Mouse (Mus musculus): ENCODE measurements at regions not wholly inside any gene's neighbourhood (a gene's known extent, or its start where the extent isn't known, plus 50 kb on each side); places are given as distances from the start of the nearest gene placed in this dataset.

GRCm38 (mm10) chr14:46591753-46592359 lies 168.5 kb upstream of the Cdkn3 start:
- peaks cover under 1% of the 10 kb centered on the region; the same call in 1 of the 2 replicates for H3K4me1 ChIP-seq (ENCODE audit: insufficient read depth, low read depth, low read length)
- no peaks in the 10 kb centered on the region for H3K9me3 ChIP-seq (replicated peaks)
- peaks cover 59% of the 10 kb centered on the region for H3K27me3 ChIP-seq (ENCODE audit: insufficient read depth, low read length)
- no peaks in the 10 kb centered on the region for H3K36me3 ChIP-seq (replicated peaks)
- no peak overlapping the region for H3K4me3 ChIP-seq (ENCODE audit: low read depth, low read length)
- no peak for TF ChIP-seq GATA2 (IDR thresholded peaks at IDR 0.05; ENCODE audit: borderline replicate concordance, low read depth, low read length)
- no peak for TF ChIP-seq POLR2AphosphoS5 (IDR thresholded peaks at IDR 0.05; ENCODE audit: insufficient replicate concordance, low read depth, low read length)
- TF ChIP-seq CTCF (IDR thresholded peaks at IDR 0.05; ENCODE audit: low read depth, low read length) = no peak
- no peak for DNase-seq (ENCODE audit: low spot score)
- no peak for ATAC-seq (ENCODE audit: extremely low read depth, insufficient number of reproducible peaks, low FRiP score, poor library complexity, severe bottlenecking)

GRCm38 (mm10) chr14:46591211-46591610 lies 169.1 kb upstream of the Cdkn3 start:
- ATAC-seq (ENCODE audit: extremely low read depth, insufficient number of reproducible peaks, low FRiP score, poor library complexity, severe bottlenecking) = no peak
- no peaks in the 10 kb centered on the region for H3K9me3 ChIP-seq (replicated peaks)
- H3K27me3 ChIP-seq (ENCODE audit: insufficient read depth, low read length) = peaks cover 63% of the 10 kb centered on the region
- no peak for DNase-seq (ENCODE audit: low spot score)
- H3K4me3 ChIP-seq (ENCODE audit: low read depth, low read length) = no peak overlapping the region
- no peaks in the 10 kb centered on the region for H3K4me1 ChIP-seq (ENCODE audit: insufficient read depth, low read depth, low read length)
- no peak for TF ChIP-seq POLR2AphosphoS5 (IDR thresholded peaks at IDR 0.05; ENCODE audit: insufficient replicate concordance, low read depth, low read length)
- no peak for TF ChIP-seq GATA1 (IDR thresholded peaks at IDR 0.05; ENCODE audit: borderline replicate concordance, low read length)
- H3K36me3 ChIP-seq (replicated peaks) = no peaks in the 10 kb centered on the region

GRCm38 (mm10) chr14:46586093-46586492 lies 174.2 kb upstream of the Cdkn3 start:
- Histone ChIP-seq H3K36me3 (replicated peaks) (no peaks in the 10 kb centered on the region), H3K9me3 (replicated peaks) (no peaks in the 10 kb centered on the region), H3K27me3 (ENCODE audit: insufficient read depth, low read length) (peaks cover 59% of the 10 kb centered on the region), H3K4me1 (ENCODE audit: insufficient read depth, low read depth, low read length) (peaks cover 5% of the 10 kb centered on the region), H3K4me3 (ENCODE audit: low read depth, low read length) (no peak overlapping the region)
- no peak for DNase-seq (ENCODE audit: low spot score)
- ATAC-seq (ENCODE audit: extremely low read depth, insufficient number of reproducible peaks, low FRiP score, poor library complexity, severe bottlenecking) = no peak
- no peak for TF ChIP-seq POLR2AphosphoS5 (IDR thresholded peaks at IDR 0.05; ENCODE audit: insufficient replicate concordance, low read depth, low read length)

- ATAC-seq (ENCODE audit: extremely low read depth, insufficient number of reproducible peaks, low FRiP score, poor library complexity, severe bottlenecking) (no peak), DNase-seq (ENCODE audit: low spot score) (no peak)
- TF ChIP-seq CTCF (IDR thresholded peaks at IDR 0.05; ENCODE audit: low read depth, low read length) (no peak), TAL1 (conservative IDR thresholded peaks at IDR 0.05; ENCODE audit: low read depth, low read length) (no peak), GATA2 (IDR thresholded peaks at IDR 0.05; ENCODE audit: borderline replicate concordance, low read depth, low read length) (no peak), POLR2AphosphoS5 (IDR thresholded peaks at IDR 0.05; ENCODE audit: insufficient replicate concordance, low read depth, low read length) (no peak), GATA1 (IDR thresholded peaks at IDR 0.05; ENCODE audit: borderline replicate concordance, low read length) (no peak)
- no peaks in the 10 kb centered on the region for H3K9me3 ChIP-seq (replicated peaks)
- no peaks in the 10 kb centered on the region for H3K36me3 ChIP-seq (replicated peaks)
- H3K27me3 ChIP-seq (ENCODE audit: insufficient read depth, low read length) = peaks cover 15% of the 10 kb centered on the region; the same call in 1 of the 2 replicates
- H3K4me1 ChIP-seq (ENCODE audit: insufficient read depth, low read depth, low read length) = peaks cover 47% of the 10 kb centered on the region
- no peak overlapping the region for H3K4me3 ChIP-seq (ENCODE audit: low read depth, low read length)
Measured at GRCm38 (mm10) chr14:46578051-46579000, 182.0 kb upstream of the Cdkn3 start.

- no peak for ATAC-seq (ENCODE audit: extremely low read depth, insufficient number of reproducible peaks, low FRiP score, poor library complexity, severe bottlenecking)
- peaks cover 60% of the 10 kb centered on the region for H3K4me1 ChIP-seq (ENCODE audit: insufficient read depth, low read depth, low read length)
Measured at GRCm38 (mm10) chr14:46575889-46576288, 184.5 kb upstream of the Cdkn3 start.

GRCm38 (mm10) chr14:46575414-46575813 lies 184.9 kb upstream of the Cdkn3 start:
- ATAC-seq (ENCODE audit: extremely low read depth, insufficient number of reproducible peaks, low FRiP score, poor library complexity, severe bottlenecking) = no peak
- Histone ChIP-seq H3K27me3 (ENCODE audit: insufficient read depth, low read length) (no peaks in the 10 kb centered on the region), H3K9me3 (replicated peaks) (no peaks in the 10 kb centered on the region)

More at GRCm38 (mm10) chr14:46575889-46576288, 184.5 kb upstream of the Cdkn3 start:
- H3K27me3 ChIP-seq (ENCODE audit: insufficient read depth, low read length) = no peaks in the 10 kb centered on the region
- no peaks in the 10 kb centered on the region for H3K36me3 ChIP-seq (replicated peaks)
- no peak overlapping the region for H3K4me3 ChIP-seq (ENCODE audit: low read depth, low read length)
- DNase-seq (ENCODE audit: low spot score) = no peak
- no peak for TF ChIP-seq GATA1 (IDR thresholded peaks at IDR 0.05; ENCODE audit: borderline replicate concordance, low read length)
- no peaks in the 10 kb centered on the region for H3K9me3 ChIP-seq (replicated peaks)

More at GRCm38 (mm10) chr14:46575414-46575813, 184.9 kb upstream of the Cdkn3 start:
- TF ChIP-seq CTCF (IDR thresholded peaks at IDR 0.05; ENCODE audit: low read depth, low read length) (no peak), TAL1 (conservative IDR thresholded peaks at IDR 0.05; ENCODE audit: low read depth, low read length) (no peak), POLR2AphosphoS5 (IDR thresholded peaks at IDR 0.05; ENCODE audit: insufficient replicate concordance, low read depth, low read length) (no peak), GATA1 (IDR thresholded peaks at IDR 0.05; ENCODE audit: borderline replicate concordance, low read length) (no peak), GATA2 (IDR thresholded peaks at IDR 0.05; ENCODE audit: borderline replicate concordance, low read depth, low read length) (no peak)
- DNase-seq (ENCODE audit: low spot score) = no peak
- peaks cover 60% of the 10 kb centered on the region for H3K4me1 ChIP-seq (ENCODE audit: insufficient read depth, low read depth, low read length)
- no peak overlapping the region for H3K4me3 ChIP-seq (ENCODE audit: low read depth, low read length)
- no peaks in the 10 kb centered on the region for H3K36me3 ChIP-seq (replicated peaks)

Data from G1E (cell line).